Mouse (Mus musculus): ENCODE data around the gene Gm11032.
"Not testable (repeated sequence)": the region's sequence is repeated elsewhere in the genome, so short reads cannot be mapped to it uniquely, and the experiment has no call there.

Gene Gm11032

DNA sequence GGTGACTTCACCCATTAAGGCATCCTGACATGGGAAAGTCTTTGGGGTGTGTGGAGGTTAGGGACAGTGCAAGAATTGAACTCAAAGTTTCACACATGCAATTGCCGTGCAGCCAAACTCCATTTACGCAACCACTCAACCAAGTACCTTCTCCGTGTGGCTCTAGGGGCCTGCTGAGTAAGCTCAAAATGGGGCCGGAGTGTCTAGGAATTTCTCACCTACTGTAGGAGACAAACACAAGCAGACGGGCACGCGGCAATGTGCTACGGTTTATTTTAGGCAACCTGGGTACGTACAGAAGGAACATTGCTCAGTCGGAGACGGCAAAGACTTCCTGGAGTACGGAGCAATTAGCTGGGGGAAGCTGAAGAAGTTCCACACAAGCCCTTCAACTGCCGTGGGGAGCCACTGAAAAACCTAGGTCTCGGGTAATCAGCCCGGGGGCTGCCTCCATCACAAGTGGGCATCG lies at the start of gene Gm11032:
Gene Gm11032 (plus strand): TSS at position 51 of the 469 bp plus-strand sequence.
- DNase-seq = peak; percentile 43

GRCm38 (mm10) chr11:4571491-4571901 lies 48.4 kb upstream of the Gm11032 start:
- peak; percentile 19 for DNase-seq

- not testable (repeated sequence) for DNase-seq
Observed at GRCm38 (mm10) chr11:4576090-4576732, 43.7 kb upstream of the Gm11032 start.

DNA sequence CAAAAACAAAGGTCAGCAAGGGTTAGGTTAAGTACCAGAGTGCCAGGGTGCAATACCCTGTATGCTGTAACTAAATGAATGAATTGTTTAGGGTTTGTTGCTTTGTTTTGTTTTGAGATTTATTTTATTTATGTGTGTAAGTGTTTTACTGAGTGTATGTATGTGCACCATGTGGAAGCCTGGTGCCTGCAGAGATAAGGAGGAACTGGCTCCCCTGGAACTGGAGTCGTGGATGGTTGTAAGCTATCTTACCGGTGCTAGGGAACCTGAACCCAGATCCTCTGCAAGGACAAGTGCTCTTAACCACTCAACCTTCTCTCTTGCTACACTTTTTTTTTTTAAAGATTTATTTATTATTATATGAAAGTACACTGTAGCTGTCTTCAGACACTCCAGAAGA lies 42.8 kb upstream of the Gm11032 start:
- DNase-seq = no peak

- DNase-seq = peak; percentile 10
Observed at GRCm38 (mm10) chr11:4578682-4579081, 41.2 kb upstream of the Gm11032 start.

DNA sequence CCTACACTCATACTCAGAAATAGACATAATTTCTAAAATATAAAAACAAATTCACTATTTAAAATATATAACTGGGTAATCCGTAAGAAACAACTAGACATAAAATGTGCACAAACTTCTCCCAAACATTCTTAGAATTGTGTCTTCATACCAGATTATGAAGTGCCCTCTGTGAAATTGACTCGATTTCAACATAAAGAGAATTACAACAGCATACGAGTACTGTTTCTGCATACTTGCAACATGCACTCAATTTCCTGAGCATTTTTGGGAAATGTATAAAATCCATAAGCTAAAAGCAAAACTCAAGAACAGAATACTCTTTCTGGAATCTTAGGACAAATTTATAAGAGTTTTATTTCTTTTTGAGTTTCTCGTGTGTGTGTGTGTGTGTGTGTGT lies 28.1 kb upstream of the Gm11032 start:
- no peak for DNase-seq

GRCm38 (mm10) chr11:4593491-4593848 lies 26.4 kb upstream of the Gm11032 start:
- DNase-seq = no peak

GRCm38 (mm10) chr11:4593849-4594607 lies 25.8 kb upstream of the Gm11032 start:
- peak; percentile 39 for DNase-seq

- DNase-seq = peak; percentile 91
Observed at GRCm38 (mm10) chr11:4594608-4595500, 25.0 kb upstream of the Gm11032 start, which contains the start of gene Mtmr3. Mtmr3 (minus strand) TSS chr11:4594863.

DNA sequence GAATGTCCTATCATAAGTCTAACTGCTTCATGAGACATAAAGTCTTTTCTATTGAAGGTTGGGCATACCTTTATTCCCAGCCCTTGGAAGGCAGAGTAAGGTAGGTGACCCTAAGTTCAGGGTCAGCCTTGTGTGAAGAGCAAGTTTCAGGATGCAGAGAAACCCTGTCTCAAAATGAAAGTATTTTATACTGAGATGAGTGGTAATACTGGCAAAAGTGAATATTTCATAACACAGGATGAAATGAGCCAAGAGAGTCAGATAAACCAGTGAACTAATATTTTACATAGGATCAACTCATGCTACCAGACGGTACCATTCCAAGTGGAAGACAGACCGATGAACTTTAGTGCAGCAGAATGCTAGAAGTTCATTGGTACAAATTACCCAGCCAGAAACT lies 21.5 kb upstream of the Gm11032 start:
- DNase-seq = no peak

- DNase-seq = no peak
Observed at GRCm38 (mm10) chr11:4599916-4600315, 20.0 kb upstream of the Gm11032 start.

GRCm38 (mm10) chr11:4601890-4602289 lies 18.0 kb upstream of the Gm11032 start:
- no peak for DNase-seq

DNA sequence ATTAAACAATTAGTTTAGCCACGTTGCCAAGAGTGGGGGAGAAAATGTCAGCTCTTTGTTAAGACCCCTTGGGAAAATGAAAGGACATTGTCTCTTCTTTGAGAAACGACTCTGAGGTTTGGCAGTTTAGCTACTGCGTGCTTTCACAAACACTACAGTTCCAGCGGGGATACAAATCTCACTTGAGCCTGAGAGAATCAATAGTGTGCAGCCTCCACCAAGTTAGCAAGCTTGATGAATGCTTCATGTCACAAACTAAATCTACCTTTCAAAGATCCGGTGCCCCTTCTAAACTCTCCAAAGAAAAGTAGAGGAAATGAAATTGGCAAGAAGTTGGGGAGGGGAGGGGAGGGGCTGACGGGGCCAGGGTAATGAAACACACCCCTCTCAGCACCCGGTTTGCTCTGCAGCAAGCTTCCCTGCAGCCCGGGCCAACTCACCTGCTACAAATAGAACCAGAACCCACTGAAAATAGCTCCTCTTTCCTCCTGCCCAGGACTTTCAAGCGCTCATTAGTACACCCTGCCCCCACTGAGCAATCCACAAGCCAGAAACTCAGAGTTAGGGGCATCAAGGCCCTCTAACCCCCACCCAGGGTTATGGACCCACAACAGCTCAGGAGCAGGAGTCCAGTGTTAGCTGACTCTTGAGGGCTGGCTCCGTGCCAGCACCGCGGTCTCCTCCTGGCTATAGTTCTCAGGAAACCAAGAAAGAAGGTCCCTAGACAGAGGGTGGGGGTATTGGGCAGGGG lies 17.0 kb upstream of the Gm11032 start:
- DNase-seq = no peak

GRCm38 (mm10) chr11:4604441-4604840 lies 15.4 kb upstream of the Gm11032 start:
- no peak for DNase-seq

- DNase-seq = no peak
Observed at GRCm38 (mm10) chr11:4605414-4605813, 14.5 kb upstream of the Gm11032 start.

- no peak for DNase-seq
Observed at GRCm38 (mm10) chr11:4606541-4606940, 13.3 kb upstream of the Gm11032 start.

DNA sequence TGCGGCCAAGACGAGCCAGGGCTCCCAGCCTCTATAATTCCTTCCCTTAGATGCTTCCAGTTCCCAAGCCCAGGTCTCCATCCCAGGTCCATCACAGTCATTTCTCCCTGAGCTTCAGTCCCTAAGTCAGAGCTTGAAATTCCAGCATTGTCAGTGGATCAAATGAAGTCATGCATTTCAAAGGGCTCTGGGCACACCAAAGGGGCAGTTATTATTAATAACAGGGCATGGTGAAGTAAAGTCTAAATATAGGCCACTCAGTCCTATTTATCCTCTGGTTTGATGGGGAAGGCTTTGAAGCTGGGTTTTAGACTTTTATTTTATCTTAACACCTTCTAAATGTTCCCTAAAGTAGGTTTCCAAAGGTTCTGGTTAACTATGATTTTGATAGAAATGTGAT lies 8.0 kb upstream of the Gm11032 start:
- DNase-seq = no peak

- DNase-seq = no peak
Observed at GRCm38 (mm10) chr11:4620501-4621108, 738 bp downstream of the Gm11032 start.

GRCm38 (mm10) chr11:4621866-4622265 lies 2.0 kb downstream of the Gm11032 start:
- no peak for DNase-seq

DNA sequence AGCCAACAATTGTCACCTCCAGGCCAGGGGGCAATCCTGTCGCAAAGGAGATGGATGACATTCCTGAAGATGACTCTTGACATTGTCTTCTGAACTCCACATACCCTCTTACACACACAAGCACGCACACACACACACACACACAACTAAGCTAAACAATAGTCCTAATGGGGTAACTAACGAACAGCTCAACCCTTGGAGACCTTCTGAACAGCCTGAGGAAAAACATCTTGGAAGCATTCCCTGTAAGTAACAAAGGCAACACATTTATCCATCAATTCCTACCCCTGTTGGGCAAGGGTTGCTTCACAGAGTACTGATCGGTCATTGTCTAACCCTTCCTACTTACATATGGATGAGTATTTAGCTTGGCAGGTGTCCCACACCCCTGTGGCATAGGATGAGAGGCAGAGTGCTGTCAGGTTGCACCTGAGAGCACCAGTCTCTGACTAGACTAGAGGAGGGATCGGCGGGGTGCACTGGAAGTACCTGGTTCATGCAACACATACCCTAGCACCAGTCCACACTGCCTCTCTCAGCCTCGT lies 2.6 kb downstream of the Gm11032 start:
- DNase-seq = no peak

DNA sequence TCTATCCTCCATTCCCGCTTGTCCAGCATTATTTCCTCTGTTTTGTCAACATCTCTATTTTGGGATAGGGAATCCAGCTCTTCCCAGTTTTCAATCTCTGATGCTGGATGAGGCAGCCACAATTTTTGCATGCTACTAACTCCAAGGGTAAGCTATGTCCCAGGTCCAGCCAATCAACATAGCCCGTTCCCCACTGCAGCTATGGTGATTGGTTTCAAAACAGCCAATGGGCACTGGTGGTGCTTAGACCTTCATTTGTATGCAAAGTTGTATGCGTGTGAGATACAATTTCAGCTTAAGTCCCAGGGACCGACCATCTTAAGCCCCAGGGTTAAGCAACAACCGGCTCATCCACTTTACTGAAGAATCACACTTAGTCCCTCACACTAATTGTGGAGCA lies 3.1 kb downstream of the Gm11032 start:
- DNase-seq = no peak

DNA sequence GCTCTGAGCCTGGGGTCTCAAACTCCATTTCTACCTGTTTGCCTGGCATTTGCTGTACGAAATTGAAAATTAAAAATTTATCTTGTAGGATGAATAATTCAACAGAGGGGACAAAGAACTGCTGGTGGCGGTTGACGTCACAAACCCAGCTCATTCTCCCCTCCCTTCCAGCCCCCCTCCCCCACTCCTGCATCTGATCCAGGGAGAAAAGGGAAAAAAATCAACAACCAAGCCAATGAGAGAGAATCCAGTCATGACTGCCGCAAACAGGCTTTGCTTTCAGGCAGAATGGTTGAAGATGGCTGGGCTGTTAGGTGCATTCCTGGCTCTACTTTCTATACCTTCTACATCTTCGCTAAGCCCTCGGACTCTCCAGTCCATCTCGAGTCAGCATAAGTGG lies 6.1 kb downstream of the Gm11032 start:
- DNase-seq = no peak
